Mouse (Mus musculus) thymus, postnatal 10 days (tissue): ENCODE data around the gene Sec14l2.
A peak's percentile ranks its signal among the peaks of the same experiment; 100 is the strongest.
"Not testable (repeated sequence)": the region's sequence is repeated elsewhere in the genome, so short reads cannot be mapped to it uniquely, and the experiment has no call there.

ENCODE experiments used
- DNase-seq, 2 experiments: peaks; one replicate each; pipeline ENCODE4 v3.0.0; 2021; ENCODE audit warnings: low spot score in 2 of 2

Gene Sec14l2

DNA sequence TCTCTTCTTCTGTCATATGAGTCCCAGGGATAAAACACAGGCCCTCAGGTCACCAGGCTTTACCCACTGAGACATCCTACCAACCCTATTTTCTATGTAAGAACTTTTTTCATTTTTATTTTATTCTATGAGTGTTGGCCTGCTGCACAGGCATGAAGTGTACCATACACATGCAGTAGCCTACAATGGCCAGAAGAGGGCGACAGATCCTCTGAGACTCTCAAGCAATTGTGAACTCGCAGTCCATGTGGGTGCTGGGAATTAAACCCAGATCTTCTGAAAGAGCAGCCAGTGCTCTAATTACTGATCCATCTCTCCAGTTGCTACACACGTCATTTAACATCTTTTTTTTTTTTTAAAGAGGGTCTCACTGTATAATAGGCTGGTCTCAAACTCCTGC is 10.2 kb upstream of the Sec14l2 start:
- DNase-seq = peak in 1 of 2 experiments; percentile 33

DNA sequence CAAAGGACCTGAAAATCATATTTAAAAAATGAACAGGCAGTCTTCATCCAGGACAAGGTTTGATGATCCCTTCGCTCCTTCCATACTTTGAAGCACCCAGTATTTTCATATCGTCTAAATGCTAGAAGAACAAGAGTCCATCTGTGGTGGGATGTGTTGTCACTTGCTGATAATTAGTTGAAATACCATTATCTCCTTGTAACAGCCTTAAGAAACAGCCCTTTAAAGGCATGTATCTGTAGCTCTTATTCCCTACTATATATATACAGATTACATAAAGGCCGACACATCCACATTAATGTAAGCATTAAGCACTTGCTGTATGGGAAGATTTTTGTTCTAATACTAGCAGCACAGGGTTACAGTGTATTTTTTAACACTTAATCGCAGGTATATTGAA is 5.2 kb upstream of the Sec14l2 start:
- not testable (repeated sequence) for DNase-seq

DNA sequence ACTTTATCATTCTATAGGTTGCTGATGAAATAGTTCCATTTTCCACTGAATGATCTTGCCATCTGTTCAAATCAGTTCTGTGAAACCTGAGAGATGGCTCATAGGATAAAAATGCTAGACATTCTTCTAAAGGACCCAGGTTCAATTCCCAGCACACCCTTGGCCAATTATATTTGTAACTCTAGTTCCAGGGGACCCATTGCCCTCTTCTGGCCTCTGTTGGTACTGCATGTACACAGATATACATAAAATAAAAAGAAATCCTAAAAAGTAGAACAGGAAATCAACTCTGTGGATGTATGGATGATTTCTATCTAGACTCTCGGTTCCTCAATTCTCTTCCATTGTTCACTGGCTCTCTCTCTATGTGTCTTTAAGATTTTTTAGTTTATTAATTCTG is 3.8 kb upstream of the Sec14l2 start:
- no peak for DNase-seq

DNA sequence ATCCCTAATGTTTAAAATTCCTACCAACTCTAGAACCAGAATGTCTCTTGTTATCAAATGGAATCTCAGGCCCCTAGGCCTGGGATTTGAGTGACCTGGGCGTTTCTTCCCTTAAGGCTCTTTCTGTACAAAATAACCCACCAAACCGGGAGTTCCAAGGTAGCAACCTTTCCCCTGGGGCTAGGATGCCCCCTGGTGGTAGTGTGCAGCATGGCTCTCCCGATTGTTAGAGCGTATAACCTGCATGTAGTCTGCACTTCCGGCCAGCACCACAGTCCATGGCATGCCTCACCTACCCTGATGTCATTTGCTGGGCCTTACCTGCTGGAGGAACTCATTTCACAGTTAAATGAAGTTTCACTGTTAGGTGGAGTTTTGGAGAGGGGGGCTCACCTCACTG is 707 bp upstream of the Sec14l2 start:
- peak in 1 of 2 experiments; percentile 32 for DNase-seq

DNA sequence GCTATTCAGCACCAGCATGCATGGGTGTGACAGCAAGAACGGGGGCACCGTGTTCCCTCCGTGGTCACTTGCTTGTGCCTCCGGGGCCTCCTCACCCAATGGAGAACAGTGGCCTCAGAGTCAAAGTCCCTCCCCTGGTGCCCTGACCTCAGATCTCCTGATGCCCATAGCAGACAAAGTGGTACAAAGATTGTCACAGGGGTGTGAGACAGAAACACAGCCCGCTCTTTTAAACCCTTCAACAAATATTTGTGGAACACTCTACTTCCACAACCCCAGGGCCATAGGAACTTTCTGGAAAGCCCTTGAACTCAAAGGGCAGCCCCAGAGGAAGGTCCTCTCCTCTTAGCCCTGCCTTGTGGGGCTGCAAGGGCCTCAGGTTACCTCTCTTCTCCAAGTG is 989 bp downstream of the Sec14l2 start:
- DNase-seq = no peak

DNA sequence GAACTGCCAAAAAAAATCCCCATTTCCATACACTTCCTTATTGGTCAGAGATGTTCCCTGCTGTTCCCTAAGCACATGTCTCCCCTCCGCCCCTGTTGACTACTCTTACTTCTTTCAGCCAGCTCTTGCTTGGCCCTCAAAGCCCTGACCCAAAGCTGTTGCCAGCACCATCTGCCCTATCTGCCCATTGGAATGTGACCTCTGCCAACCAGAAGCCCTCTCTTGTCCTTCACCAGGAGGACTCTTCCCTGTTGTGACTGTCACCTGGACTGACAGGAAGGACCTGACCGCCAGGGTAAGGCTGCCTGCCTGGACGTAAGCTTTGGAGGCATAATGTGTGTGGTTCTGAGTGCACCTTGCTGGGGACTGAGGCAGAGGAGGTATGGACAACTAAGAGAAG is 1.5 kb downstream of the Sec14l2 start:
- no peak for DNase-seq

DNA sequence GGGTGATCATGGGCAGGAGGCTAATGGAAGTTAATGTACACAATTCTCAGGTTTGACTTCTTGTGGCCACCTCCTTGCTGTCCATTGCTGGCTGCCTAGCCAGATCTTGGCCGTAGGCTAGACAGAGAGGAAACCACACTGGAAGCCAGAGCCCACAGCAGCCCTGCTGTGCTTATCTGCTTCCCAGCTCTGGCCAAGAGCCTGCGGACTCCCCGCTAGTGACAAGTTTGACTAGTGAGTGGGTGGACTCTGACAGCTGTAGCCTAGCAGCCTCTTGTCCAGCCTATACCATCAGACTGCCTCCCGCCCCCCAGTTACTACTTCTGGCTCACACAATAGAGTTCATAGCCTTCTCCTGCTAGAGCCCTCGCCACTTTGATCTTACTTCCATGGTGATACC is 3.6 kb downstream of the Sec14l2 start:
- no peak for DNase-seq

DNA sequence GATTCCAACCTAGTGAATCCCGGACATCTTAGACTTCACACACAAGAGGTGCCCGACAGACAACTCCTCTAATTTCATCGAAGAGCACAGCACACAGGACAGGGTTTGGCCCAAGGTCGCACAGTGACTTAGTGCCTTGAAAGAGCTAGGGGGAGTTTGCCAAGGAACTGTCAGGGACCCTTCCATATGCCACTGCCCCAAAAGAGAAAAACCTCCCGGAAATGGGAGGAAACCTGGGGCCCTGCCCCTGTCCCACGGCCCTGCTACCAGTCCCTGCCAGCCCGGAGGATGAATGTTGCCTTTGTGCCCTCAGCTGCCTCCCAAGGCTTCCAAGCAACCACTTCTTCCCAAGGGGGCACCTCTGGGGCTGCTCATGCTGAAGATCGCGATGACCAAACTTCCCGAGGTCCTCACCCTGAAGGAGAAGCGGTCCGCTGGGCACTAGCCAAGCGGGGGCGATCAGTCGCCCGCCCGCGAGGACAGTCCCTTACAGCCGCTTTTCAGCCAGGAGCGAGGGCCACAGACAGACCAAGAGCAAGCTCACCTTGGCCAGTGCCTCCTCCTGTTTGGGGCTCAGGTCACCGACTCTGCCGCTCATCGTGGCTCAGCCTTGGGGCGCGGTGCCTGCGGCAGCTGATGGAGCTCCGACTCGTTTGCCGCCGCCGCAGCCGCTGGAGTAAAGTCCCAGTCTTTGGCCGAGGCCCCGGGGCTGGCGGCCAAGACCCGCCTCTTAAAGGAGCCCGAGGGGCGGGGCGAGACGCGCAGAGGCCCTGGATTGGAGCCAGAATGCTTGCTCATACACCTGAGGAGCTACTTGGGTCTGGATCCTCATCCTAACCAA is 4.9 kb downstream of the Sec14l2 start:
- DNase-seq = no peak

DNA sequence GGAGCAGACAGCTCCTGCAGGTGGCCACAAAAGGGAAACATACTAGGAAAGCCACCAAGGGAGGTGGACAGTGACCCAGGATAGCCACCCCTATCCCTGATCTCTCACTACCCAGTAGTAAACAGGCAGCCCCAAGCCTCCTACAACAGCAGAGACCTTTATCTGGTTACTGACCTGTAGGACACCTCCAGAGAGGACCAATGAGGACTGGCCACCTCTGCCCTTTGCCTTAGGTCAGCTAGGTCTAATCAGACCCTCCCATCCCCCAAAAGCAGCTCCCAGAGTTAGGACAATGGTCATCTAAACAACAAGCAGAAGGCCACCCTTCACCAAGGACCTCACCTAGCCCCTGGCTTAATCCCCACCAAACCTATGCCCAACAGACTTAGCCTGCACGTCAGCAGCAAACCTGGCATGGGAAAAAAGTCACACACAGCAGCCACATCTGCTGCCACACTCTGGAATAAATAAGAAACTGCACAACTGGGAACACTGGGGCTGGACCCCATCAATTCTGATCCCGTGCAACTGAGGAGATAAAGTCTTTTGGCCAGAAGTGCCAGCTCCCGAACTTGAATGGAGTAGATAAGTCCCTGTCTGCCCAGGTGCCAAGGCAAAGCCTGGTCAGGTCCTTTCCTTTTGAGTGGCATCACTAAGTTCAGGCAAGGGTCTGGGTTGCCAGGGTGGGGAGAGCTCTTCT is 5.7 kb downstream of the Sec14l2 start:
- no peak for DNase-seq

DNA sequence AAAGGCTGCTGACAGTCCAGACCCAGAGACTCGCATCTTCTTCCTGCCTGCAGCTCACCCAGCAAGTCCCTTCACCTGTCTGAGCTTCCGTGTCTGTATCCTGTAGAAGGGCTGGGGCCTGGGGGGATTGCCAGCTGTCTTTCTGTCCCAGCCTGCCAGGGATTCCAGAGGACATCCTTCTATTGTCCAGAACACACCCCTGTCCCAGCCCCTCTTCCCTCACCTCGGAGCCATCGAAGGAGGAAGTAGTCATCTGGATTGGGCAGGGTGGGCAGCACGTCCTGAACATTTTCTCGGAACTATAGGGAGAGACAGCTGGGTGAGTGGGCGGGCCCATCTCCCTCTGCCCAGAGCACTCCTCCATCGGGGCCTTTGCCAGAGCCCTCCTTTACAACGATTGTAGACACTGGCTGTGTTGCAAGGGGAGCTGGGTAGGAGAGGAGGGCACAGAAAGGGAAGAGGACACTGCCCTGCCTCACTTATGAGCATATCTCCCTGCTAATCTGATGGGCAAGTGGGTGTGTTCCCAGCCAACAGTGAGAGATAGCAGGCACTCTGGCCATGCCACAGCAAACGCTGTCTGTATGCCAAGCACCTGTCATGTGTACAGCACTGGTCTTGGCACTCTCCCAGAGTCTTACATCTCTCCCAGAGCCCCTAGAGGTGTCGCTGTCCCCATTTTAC is 6.6 kb downstream of the Sec14l2 start:
- no peak for DNase-seq

DNA sequence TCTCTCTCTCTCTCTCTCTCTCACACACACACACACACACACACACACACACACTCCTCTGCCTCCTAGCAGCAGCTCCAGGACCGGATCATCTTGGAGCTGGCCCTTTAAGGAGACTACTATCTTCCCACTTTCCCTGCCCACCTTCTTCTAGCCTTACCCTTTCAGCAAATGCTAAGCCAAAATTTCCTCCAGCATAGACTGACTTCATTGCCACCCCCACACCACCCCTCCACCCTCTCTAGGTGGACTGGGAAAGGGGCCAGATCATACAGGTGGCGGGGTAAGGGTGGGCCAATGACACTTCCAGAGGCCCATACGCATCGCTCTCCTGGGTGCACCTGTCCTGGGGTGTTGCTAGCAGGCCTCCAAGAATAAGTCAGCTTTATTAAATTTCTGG is 7.8 kb downstream of the Sec14l2 start:
- no peak for DNase-seq

DNA sequence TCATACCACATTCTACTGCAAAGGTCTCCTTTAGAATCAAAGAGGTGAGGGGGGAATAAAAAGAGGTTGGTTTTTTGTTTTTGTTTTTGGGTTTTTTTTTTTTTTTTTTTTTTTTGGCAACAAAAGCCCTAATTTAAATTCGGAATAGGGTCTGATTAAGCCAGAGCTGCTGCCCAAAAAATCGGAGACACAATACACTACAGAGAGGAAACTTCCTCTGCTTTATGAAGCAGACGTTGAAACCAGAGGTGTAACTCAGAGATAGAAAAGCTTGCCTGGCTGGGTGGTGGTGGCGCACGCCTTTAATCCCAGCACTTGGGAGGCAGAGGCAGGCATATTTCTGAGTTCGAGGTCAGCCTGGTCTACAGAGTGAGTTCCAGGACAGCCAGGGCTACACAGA is 8.7 kb downstream of the Sec14l2 start:
- DNase-seq = not testable (repeated sequence)

DNA sequence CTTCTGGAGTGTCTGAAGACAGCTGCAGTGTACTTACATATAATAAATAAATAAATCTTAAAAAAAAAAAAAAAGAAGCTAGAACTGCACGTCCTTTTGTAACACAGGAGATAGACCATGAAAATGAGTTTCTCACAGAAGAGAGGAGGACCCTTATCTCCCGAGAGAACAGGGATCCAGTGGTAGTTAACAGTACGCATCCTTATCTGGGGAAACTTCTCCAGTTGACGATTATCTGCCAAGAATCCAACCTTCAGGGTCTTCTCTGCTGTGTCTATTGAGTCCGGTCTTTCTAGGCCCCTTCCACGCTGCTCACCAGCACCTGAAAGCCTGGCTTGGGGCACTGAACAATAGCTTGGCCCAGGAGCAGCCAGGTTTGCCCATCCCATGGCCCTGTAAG is 9.2 kb downstream of the Sec14l2 start:
- no peak for DNase-seq

DNA sequence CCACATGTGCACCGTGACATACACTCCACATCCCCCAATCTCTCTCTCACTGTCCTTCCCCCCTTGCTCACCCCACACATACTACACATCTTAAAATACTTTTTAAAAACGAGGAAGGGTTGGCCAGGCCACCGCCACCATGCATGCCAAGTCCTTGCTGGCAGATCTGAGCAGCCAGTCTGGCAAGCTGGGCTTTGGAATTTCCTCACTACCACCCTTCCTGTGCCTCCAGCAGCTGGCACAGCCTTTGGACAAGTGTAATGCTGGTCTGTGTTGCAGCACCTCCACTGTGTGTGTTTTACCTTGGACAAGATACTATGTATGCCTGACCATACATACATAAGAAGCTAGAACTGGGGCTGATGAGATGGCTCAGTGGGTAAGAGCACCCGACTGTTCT is 9.7 kb downstream of the Sec14l2 start:
- no peak for DNase-seq

DNA sequence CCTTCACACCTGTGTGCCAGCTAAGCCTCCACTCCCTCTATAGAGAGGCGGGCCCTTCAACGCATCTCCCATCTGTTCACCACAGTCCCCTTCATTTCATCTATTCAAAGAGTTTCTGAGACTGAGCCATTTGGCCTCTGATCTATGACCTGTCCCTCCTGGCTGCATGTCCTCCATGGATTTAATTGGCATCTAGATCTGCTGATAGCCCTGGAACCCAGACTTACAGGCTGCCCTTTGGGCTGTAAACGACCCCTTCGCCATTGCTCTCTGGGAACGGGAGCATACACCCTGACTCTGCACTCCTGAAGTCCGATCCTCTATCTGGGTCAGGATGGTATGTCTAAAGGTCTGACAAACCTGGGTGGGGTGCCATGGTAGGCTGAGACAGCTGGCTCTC is 10.4 kb downstream of the Sec14l2 start:
- no peak for DNase-seq

DNA sequence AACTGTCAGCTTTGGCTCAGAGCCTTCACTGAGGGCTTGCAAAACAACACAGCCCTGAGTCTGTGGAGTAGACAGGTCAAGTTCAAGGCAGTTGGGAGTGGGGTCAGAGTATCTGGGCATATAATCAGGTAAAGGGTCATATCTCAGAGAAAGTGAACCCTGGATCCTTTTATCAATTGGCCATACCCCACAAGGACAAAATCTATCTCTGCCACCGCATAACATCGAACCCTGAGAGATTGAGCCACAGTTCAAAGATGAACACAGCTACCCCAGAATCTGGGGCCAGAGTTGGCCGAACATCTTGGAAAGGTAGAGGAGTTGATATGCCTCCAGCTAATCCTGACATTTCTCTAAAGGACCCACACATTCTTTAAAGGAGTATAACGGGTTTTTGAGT is 11.2 kb downstream of the Sec14l2 start:
- DNase-seq = no peak

DNA sequence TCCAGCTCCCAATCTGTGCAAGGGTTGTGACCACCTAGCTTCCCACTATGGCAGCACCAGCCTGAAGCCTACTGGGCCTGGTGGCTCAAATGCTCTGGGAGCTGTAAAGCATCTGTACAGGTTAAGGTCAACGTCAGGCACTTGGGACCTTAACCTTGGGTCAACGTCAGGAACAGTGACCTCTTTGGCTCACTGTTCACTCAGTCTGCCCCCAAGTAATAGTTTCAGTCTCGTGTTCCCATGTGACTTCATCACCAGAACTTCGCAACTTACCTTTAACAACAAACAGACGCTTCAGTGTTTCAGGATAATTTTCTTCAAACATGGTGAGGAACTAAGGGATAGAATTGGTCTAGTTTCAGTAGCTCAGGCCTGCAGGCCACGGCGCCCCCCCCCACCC is 14.5 kb downstream of the Sec14l2 start:
- DNase-seq = no peak

DNA sequence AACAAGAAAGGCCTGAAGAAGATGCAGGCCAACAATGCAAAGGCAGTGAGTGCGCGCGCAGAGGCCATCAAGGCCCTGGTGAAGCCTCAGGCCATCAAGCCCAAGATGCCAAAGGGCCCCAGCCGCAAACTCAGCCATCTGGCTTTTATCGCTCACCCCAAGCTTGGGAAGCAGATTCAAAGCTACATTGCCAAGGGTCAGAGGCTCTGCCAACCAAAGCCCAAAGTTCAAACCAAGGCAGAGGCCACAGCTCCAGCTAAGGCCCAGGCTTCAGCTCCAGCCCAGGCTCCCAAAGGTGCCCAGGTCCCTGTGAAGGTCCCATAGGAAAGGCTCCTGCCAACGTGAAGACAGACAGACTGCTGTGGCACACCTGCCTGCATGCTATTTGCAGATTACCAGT is 15.3 kb downstream of the Sec14l2 start:
- DNase-seq = not testable (repeated sequence)

DNA sequence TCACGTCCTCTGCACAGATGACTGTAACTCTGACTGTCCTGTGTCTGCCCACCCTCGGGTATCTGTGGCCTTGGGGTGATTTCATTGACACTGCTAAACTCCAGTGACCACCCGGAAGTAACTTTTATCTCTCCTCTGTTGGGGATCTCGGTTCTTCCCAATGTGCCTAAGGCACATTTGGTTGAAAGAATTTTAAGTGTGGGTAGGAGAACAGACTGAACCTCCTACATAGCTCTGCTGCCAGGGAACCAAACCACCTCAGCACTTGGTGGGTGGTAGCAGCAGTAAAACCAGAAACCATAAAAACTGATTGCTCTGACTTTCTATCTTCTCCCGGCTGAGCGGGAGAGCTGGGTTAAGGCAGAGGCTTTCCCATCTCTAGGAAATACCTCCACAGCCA is 17.8 kb downstream of the Sec14l2 start:
- DNase-seq = no peak

DNA sequence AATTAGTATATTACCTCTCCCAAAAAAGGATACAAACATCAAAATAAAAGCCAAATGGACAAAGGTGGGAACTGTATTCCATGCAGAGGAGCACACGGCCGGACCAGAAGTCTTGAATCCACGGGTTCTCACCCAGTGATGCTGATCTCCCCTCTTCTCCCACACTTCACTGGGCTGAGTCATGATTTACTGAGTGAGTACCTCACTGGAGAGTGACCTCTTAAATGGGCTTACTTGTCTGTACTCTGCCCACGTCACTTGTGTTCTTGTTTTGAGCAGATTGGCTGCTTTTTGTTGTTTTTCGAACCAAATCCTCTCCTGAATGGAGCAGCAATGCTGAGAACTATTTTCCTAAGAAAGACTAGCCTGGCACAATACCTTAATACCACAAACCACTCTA is 18.2 kb downstream of the Sec14l2 start:
- no peak for DNase-seq

DNA sequence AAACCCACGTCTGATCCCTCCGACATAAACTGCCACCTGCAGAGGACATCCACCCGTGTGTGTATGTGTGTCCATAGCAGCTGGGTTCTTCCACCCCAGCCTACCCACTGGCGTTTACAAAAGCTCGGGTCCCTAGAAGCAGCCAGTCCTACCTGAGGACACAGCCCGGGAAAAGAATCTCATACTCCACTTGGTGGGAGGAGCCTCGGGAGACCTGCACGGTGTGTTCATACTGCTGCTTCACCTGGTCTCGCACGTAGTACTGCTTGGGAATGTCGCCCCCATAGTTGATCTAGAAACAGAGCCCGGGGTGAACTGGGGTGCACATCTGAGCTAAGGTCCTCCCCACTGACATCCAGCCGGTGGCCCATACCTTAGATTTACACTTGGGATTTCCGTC is 19.7 kb downstream of the Sec14l2 start:
- no peak for DNase-seq

DNA sequence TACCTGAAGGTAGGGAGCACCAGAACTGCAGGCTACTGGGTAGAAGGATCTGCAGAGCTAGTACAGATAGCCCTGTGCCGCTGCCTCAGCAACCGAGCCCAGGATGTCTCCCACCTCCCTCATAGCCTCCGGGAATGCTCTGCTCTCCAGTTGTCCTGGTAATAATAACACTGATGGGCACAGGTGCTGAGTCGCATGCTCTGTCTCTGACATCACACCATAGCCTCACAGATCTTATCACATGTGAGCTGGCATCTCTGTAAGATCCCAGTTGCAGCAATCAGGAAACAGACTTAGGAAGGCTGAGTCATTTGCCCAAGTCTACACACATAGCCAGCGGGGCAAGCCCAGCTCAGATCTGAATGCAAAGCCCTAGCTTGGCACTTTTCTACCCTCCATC is 21.4 kb downstream of the Sec14l2 start:
- no peak for DNase-seq

DNA sequence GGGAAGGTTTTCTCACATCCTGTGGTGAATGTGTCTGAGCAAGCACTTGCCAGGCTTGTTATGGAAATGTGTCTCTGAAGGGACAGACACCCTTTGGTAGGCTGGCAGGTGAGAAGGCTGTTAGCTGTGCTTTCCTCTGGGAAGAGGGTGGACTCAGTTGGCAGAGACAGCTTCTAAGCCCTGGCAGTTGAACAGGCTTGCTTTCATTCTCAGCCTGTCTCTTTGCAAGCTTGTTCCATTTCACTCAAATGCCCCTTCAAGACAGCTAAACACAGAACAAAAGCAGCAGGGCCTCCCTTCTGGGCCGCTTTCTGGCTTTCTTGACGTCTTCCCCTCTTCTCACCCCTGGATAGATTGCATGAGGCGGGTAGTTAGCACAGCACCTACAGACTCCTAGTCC is 23.8 kb downstream of the Sec14l2 start:
- no peak for DNase-seq
